ENCODE assay signal across 8 mouse cellular contexts in genomic region chr19:8984255-8984868, GRCm38 (mm10). TPM values are rescaled to one million over a fixed set of nuclear protein-coding genes. Genes with fewer than 3 reads are reported as not detected.
DNase-seq lines count a peak whose midpoint lies in the region; ATAC-seq lines count a peak whose summit lies in the region.

No protein-coding gene starts in this region.

- ATAC-seq in intestine, embryonic 14.5 days (replicated peaks; ENCODE audit: low FRiP score, low TSS enrichment, low read depth) = peak; percentile 8; the same call in 1 of the 2 replicates

- no peaks in the 10 kb centered on the region for H3K9me3 ChIP-seq in intestine, embryonic 14.5 days (ENCODE audit: control insufficient read depth, low read length)

- peaks cover 53% of the 10 kb centered on the region for H3K79me2 ChIP-seq in macrophage (ENCODE audit: inconsistent target)

- peak overlapping the region; percentile 25; the same call in 1 of the 2 replicates for H3K9ac ChIP-seq in intestine, embryonic 14.5 days (ENCODE audit: low read length)

- H3K4me3 ChIP-seq in intestine, embryonic 14.5 days (ENCODE audit: low read depth, low read length) = no peak overlapping the region
- H3K4me3 ChIP-seq in macrophage (ENCODE audit: inconsistent target) = no peak overlapping the region

- no peak overlapping the region for H3K4me2 ChIP-seq in intestine, embryonic 14.5 days (ENCODE audit: low read length)

- 15% methylated on average over 7 of the region's 7 CpGs for WGBS in intestine, embryonic 14.5 days
- 12% methylated on average over 7 of the region's 7 CpGs for WGBS in macrophage (ENCODE audit: missing documents)

- H3K4me1 ChIP-seq in intestine, embryonic 14.5 days (replicated peaks; ENCODE audit: control insufficient read depth, insufficient read depth, low read length) = peaks cover 56% of the 10 kb centered on the region

- no peaks in the 10 kb centered on the region for H3K27me3 ChIP-seq in intestine, embryonic 14.5 days (replicated peaks; ENCODE audit: control insufficient read depth, insufficient read depth, low read length)
- H3K27me3 ChIP-seq in splenic B cell, adult 2 months (ENCODE audit: control insufficient read depth, insufficient read depth, low read length, poor library complexity, severe bottlenecking) = no peaks in the 10 kb centered on the region

- H3K27ac ChIP-seq in intestine, embryonic 14.5 days (ENCODE audit: low read depth) = peak overlapping the region; percentile 79
- H3K27ac ChIP-seq in macrophage = peak overlapping the region; percentile 98

- peaks cover 17% of the 10 kb centered on the region for H3K36me3 ChIP-seq in intestine, embryonic 14.5 days (ENCODE audit: control insufficient read depth, insufficient read depth, low read length)
- no peaks in the 10 kb centered on the region for H3K36me3 ChIP-seq in macrophage (ENCODE audit: inconsistent target)
- no peaks in the 10 kb centered on the region for H3K36me3 ChIP-seq in splenic B cell, adult 2 months (ENCODE audit: control insufficient read depth, insufficient read depth, low read length, poor library complexity, severe bottlenecking)

- peak; percentile 58 for DNase-seq in urinary bladder, postnatal 14 days (ENCODE audit: low spot score)
- no peak for DNase-seq in urinary bladder, postnatal 10 days (ENCODE audit: low spot score)
- peak; percentile 83 for DNase-seq in c-Kit-positive CD71-negative TER-119-negative erythroid progenitor cells, embryonic 14.5 days (ENCODE audit: low read depth)
- DNase-seq in gastrocnemius, postnatal 4 days (ENCODE audit: low spot score in 2 of 2) = peak; percentile 52 to 77
- peak; percentile 80 for DNase-seq in intestine, embryonic 14.5 days (ENCODE audit: low spot score)
- DNase-seq in splenic B cell, adult 2 months (ENCODE audit: low read depth, low spot score) = peak; percentile 96
- DNase-seq in cerebellum, adult 11-12 months = no peak

RNA-seq across cellular contexts. Expression of gene Ahnak, which starts 4.7 kb away (rescaled TPM):
- total RNA-seq in gastrocnemius, postnatal 4 days (2021) = 100 to 1,000 TPM; 377 to 414 TPM
- polyA plus RNA-seq in intestine, embryonic 14.5 days (2014; fragmentation: Nextera tagmentation; extraction: Ambion mirVana) = 21.6 and 22.2 TPM in 2 replicates
- 1,000 to 10,000 TPM in 14 of 26 experiments, 100 to 1,000 TPM in 12; 456 to 7,544 (median 1,268) TPM for total RNA-seq in macrophage (2018; cell fraction: chromatin; rRNA removed)
- total RNA-seq in macrophage (2018; cell fraction: cytosol; rRNA removed) = 100 to 1,000 TPM; 156 to 966 (median 391) TPM
- 1,000 to 10,000 TPM in 9 of 26 experiments, 100 to 1,000 TPM in 17; 420 to 2,179 (median 869) TPM for total RNA-seq in macrophage (2018; cell fraction: nucleus; rRNA removed)
- polyA plus RNA-seq in macrophage (2018) = 97.5 to 169 TPM (median 125 TPM) in 3 replicates

RNA-seq across cellular contexts. Expression of gene Eef1g, which starts 17.5 kb away (rescaled TPM):
- total RNA-seq in gastrocnemius, postnatal 4 days (2021) = 100 to 1,000 TPM; 704 to 748 TPM
- 501 and 531 TPM in 2 replicates for polyA plus RNA-seq in intestine, embryonic 14.5 days (2014; fragmentation: Nextera tagmentation; extraction: Ambion mirVana)
- total RNA-seq in macrophage (2018; cell fraction: chromatin; rRNA removed) = 100 to 1,000 TPM in 21 of 26 experiments, 10 to 100 TPM in 5; 53.9 to 227 (median 126) TPM
- total RNA-seq in macrophage (2018; cell fraction: cytosol; rRNA removed) = 100 to 1,000 TPM; 190 to 422 (median 272) TPM
- 100 to 1,000 TPM in 21 of 26 experiments, 10 to 100 TPM in 5; 78.8 to 331 (median 129) TPM for total RNA-seq in macrophage (2018; cell fraction: nucleus; rRNA removed)
- polyA plus RNA-seq in macrophage (2018) = 224 to 506 TPM (median 366 TPM) in 3 replicates

RNA-seq across cellular contexts. Expression of gene Tut1, which starts 30.7 kb away (rescaled TPM):
- total RNA-seq in gastrocnemius, postnatal 4 days (2021) = 10 to 100 TPM; 12.7 to 14.9 TPM
- 33.3 and 33.5 TPM in 2 replicates for polyA plus RNA-seq in intestine, embryonic 14.5 days (2014; fragmentation: Nextera tagmentation; extraction: Ambion mirVana)
- total RNA-seq in macrophage (2018; cell fraction: chromatin; rRNA removed) = 10 to 100 TPM in 25 of 26 experiments, 1 to 10 TPM in 1; 8.5 to 41.5 (median 30.1) TPM
- total RNA-seq in macrophage (2018; cell fraction: cytosol; rRNA removed) = 10 to 100 TPM in 17 of 26 experiments, 1 to 10 TPM in 9; 4.9 to 15.3 (median 11.1) TPM
- total RNA-seq in macrophage (2018; cell fraction: nucleus; rRNA removed) = 10 to 100 TPM; 10.2 to 38.9 (median 21.4) TPM
- 11.5 to 14.4 TPM (median 13.4 TPM) in 3 replicates for polyA plus RNA-seq in macrophage (2018)

RNA-seq across cellular contexts. Expression of gene Mta2, which starts 42.7 kb away (rescaled TPM):
- total RNA-seq in gastrocnemius, postnatal 4 days (2021) = 10 to 100 TPM; 61.1 to 69.8 TPM
- 40.3 and 40.7 TPM in 2 replicates for polyA plus RNA-seq in intestine, embryonic 14.5 days (2014; fragmentation: Nextera tagmentation; extraction: Ambion mirVana)
- 100 to 1,000 TPM in 24 of 26 experiments, 10 to 100 TPM in 2; 88.3 to 226 (median 144) TPM for total RNA-seq in macrophage (2018; cell fraction: chromatin; rRNA removed)
- 10 to 100 TPM; 44.2 to 69.6 (median 59.4) TPM for total RNA-seq in macrophage (2018; cell fraction: cytosol; rRNA removed)
- 100 to 1,000 TPM in 7 of 26 experiments, 10 to 100 TPM in 19; 59.1 to 117 (median 82.6) TPM for total RNA-seq in macrophage (2018; cell fraction: nucleus; rRNA removed)
- 63.1 to 68.2 TPM (median 63.7 TPM) in 3 replicates for polyA plus RNA-seq in macrophage (2018)

RNA-seq across cellular contexts. Expression of gene Eml3, which starts 55.0 kb away (rescaled TPM):
- total RNA-seq in gastrocnemius, postnatal 4 days (2021) = 10 to 100 TPM; 24.3 to 26.7 TPM
- 16.8 and 18.4 TPM in 2 replicates for polyA plus RNA-seq in intestine, embryonic 14.5 days (2014; fragmentation: Nextera tagmentation; extraction: Ambion mirVana)
- total RNA-seq in macrophage (2018; cell fraction: chromatin; rRNA removed) = 100 to 1,000 TPM in 9 of 26 experiments, 10 to 100 TPM in 17; 50.6 to 172 (median 87.4) TPM
- 10 to 100 TPM; 10.0 to 28.9 (median 19.9) TPM for total RNA-seq in macrophage (2018; cell fraction: cytosol; rRNA removed)
- 10 to 100 TPM; 26.1 to 93.8 (median 46.9) TPM for total RNA-seq in macrophage (2018; cell fraction: nucleus; rRNA removed)
- polyA plus RNA-seq in macrophage (2018) = 17.0 to 32.0 TPM (median 23.3 TPM) in 3 replicates

Comparison
In these comparisons a context has a peak if more than half of its experiments do, and no peak if none do; other contexts are left out.
1. DNase-seq: peak in urinary bladder, postnatal 14 days (single experiment), c-Kit-positive CD71-negative TER-119-negative erythroid progenitor cells, embryonic 14.5 days (single experiment), gastrocnemius, postnatal 4 days (2 of 2), intestine, embryonic 14.5 days (single experiment) and splenic B cell, adult 2 months (single experiment); none in urinary bladder, postnatal 10 days (single experiment) and cerebellum, adult 11-12 months (single experiment).